Mouse (Mus musculus): Measurements from ENCODE around the gene Hydin.

DNA sequence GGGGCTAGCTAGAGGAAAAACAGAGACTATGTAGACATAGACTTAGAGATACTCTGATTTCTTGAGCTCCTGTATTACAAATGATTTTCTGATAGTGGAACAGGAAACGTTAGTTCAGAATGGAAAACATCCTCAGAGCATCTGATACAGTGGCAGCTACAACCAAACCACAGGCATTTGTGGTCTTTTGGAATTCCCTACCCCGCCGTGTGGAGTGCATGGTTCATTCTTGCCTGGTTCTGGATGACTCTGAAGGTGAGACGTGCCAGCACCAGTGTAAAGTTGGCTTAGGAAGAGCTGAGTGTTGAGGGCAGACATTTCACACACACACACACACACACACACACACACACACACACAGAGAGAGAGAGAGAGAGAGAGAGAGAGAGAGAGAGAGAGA lies 12.8 kb upstream of the Hydin start:
- TF ChIP-seq CTCF (IDR thresholded peaks at IDR 0.05; ENCODE audit: borderline replicate concordance, insufficient read depth, low read length) (no peak), POLR2A (IDR thresholded peaks at IDR 0.05; ENCODE audit: low read depth, low read length) (no peak)

All from embryonic fibroblast, embryonic 13.5 days (primary cell).